Mouse (Mus musculus) heart, embryonic 15.5 days (tissue): Measurements from ENCODE around the gene Tmem212. TPM values are rescaled to one million over a fixed set of nuclear protein-coding genes. Genes with fewer than 3 reads are reported as not detected.

ENCODE experiments used
- ATAC-seq: fragments of 200-750 bp; cut with Nextera tagmentation; replicated peaks from 2 replicates; pipeline ENCODE4 v1.8.0; 2017; ENCODE audit warnings: low read depth, moderate TSS enrichment; ENCODE audit not compliant: insufficient number of reproducible peaks, insufficient read depth, low FRiP score
- H3K27ac ChIP-seq: fragments of 300-500 bp; sonication (generic); 2 replicates; pipeline ENCODE4 v1.5.1; 2015; ENCODE audit warnings: mild to moderate bottlenecking, inconsistent platforms
- H3K27me3 ChIP-seq: fragments of 300-500 bp; sonication (generic); 2 replicates; pipeline ENCODE4 v1.6.1; 2015; ENCODE audit warnings: inconsistent platforms
- H3K36me3 ChIP-seq: fragments of 300-500 bp; sonication (generic); 2 replicates; pipeline ENCODE4 v1.6.1; 2015; ENCODE audit warnings: mild to moderate bottlenecking, inconsistent platforms
- H3K4me1 ChIP-seq: fragments of 300-500 bp; sonication (generic); replicated peaks from 2 replicates; pipeline ENCODE4 v1.6.1; 2015; ENCODE audit warnings: inconsistent platforms
- H3K4me2 ChIP-seq: fragments of 300-500 bp; sonication (generic); 2 replicates; pipeline ENCODE4 v1.6.1; 2015; ENCODE audit warnings: inconsistent platforms, mild to moderate bottlenecking, moderate library complexity
- H3K4me3 ChIP-seq: fragments of 300-500 bp; sonication (generic); 2 replicates; pipeline ENCODE4 v1.5.1; 2015; ENCODE audit warnings: mild to moderate bottlenecking, inconsistent platforms
- H3K9ac ChIP-seq: fragments of 300-500 bp; sonication (generic); 2 replicates; pipeline ENCODE4 v1.6.1; 2015; ENCODE audit warnings: mild to moderate bottlenecking, inconsistent platforms
- H3K9me3 ChIP-seq: fragments of 300-500 bp; sonication (generic); replicated peaks from 2 replicates; pipeline ENCODE4 v1.6.1; 2016; ENCODE audit warnings: inconsistent platforms
- WGBS: fragments of 180-500 bp; shearing (Covaris S2); methylation state at CpG from one replicate; pipeline ENCODE4 v1.1.7; 2015; ENCODE audit warnings: mixed read lengths; 5-methylcytosine and 5-hydroxymethylcytosine counted together
- polyA plus RNA-seq: library from polyadenylated mRNA; unstranded; fragments of >200 nt; fragmentation: Nextera tagmentation; extraction: Ambion mirVana; gene quantifications from 2 replicates; pipeline ENCODE4 v1.2.1, GENCODE M21; 2015

Tmem212 gene
- polyA plus RNA-seq, 1 experiment from 2014 or later: not detected

GRCm38 (mm10) chr3:27861601-27862000 is 34.6 kb downstream of the Tmem212 start:
- H3K9me3 ChIP-seq: no peaks in the 10 kb centered on the region
- H3K27ac ChIP-seq: peak overlapping the region; percentile 89
- no peak overlapping the region for H3K4me2 ChIP-seq
- H3K4me1 ChIP-seq: peaks cover 56% of the 10 kb centered on the region
- WGBS: 35% methylated on average over 6 of the region's 6 CpGs
- H3K36me3 ChIP-seq: no peaks in the 10 kb centered on the region
- H3K9ac ChIP-seq: no peak overlapping the region
- H3K27me3 ChIP-seq: no peaks in the 10 kb centered on the region
- H3K4me3 ChIP-seq: no peak overlapping the region
- peak; percentile 48; the same call in 1 of the 2 replicates for ATAC-seq

GRCm38 (mm10) chr3:27861086-27861485 is 35.1 kb downstream of the Tmem212 start:
- 65% methylated on average over 6 of the region's 6 CpGs for WGBS

GRCm38 (mm10) chr3:27859161-27859561 is 37.0 kb downstream of the Tmem212 start:
- H3K4me1 ChIP-seq: peaks cover 61% of the 10 kb centered on the region
- WGBS: 3% methylated on average over 5 of the region's 5 CpGs
- peak overlapping the region; percentile 55 for H3K4me2 ChIP-seq
- peak overlapping the region; percentile 27 for H3K4me3 ChIP-seq
- peak; percentile 39 for ATAC-seq
- H3K36me3 ChIP-seq: no peaks in the 10 kb centered on the region
- H3K27me3 ChIP-seq: no peaks in the 10 kb centered on the region
- H3K9me3 ChIP-seq: no peaks in the 10 kb centered on the region
- no peak overlapping the region for H3K9ac ChIP-seq
- H3K27ac ChIP-seq: peak overlapping the region; percentile 86

More at GRCm38 (mm10) chr3:27861086-27861485, 35.1 kb downstream of the Tmem212 start:
- peaks cover 56% of the 10 kb centered on the region for H3K4me1 ChIP-seq
- peak overlapping the region; percentile 89 for H3K27ac ChIP-seq
- ATAC-seq: no peak
- H3K4me2 ChIP-seq: no peak overlapping the region
- no peaks in the 10 kb centered on the region for H3K36me3 ChIP-seq
- H3K9ac ChIP-seq: no peak overlapping the region
- no peaks in the 10 kb centered on the region for H3K27me3 ChIP-seq
- H3K4me3 ChIP-seq: no peak overlapping the region
- no peaks in the 10 kb centered on the region for H3K9me3 ChIP-seq

- H3K27me3 ChIP-seq: no peaks in the 10 kb centered on the region
- peak overlapping the region; percentile 86 for H3K27ac ChIP-seq
- H3K9ac ChIP-seq: no peak overlapping the region
- 34% methylated on average over 5 of the region's 5 CpGs for WGBS
- H3K4me1 ChIP-seq: peaks cover 58% of the 10 kb centered on the region
- peak overlapping the region; percentile 55 for H3K4me2 ChIP-seq
- no peak for ATAC-seq
- H3K36me3 ChIP-seq: no peaks in the 10 kb centered on the region
- H3K4me3 ChIP-seq: peak overlapping the region; percentile 27; the same call in 1 of the 2 replicates
- no peaks in the 10 kb centered on the region for H3K9me3 ChIP-seq
Observed at GRCm38 (mm10) chr3:27858441-27859115, 37.6 kb downstream of the Tmem212 start.

DNA sequence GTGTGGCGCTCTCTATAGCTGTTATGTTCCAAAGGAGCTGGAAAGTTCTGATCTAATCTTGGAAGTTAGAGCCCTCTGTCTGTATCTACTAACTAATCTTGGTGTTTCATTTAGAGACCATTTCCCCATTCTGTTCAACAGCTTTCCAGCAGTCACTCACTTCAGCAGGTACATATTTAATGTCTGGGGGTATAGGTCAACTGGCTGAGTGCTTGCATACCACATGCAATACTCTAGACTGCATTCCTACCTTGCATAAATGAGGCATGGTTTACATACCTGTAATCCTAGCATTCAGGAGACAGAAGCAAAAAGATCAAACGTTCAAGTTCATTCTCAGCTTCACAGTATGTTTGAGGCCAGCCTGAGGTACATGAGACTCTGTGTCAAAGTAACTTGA is 39.9 kb downstream of the Tmem212 start:
- 77% methylated on average over 2 of the region's 2 CpGs for WGBS
- H3K4me1 ChIP-seq: peaks cover 37% of the 10 kb centered on the region
- H3K9ac ChIP-seq: no peak overlapping the region
- no peak for ATAC-seq
- H3K27ac ChIP-seq: no peak overlapping the region
- H3K4me3 ChIP-seq: no peak overlapping the region
- no peak overlapping the region for H3K4me2 ChIP-seq
- H3K27me3 ChIP-seq: no peaks in the 10 kb centered on the region
- no peaks in the 10 kb centered on the region; the same call in 1 of the 2 replicates for H3K9me3 ChIP-seq
- H3K36me3 ChIP-seq: no peaks in the 10 kb centered on the region

DNA sequence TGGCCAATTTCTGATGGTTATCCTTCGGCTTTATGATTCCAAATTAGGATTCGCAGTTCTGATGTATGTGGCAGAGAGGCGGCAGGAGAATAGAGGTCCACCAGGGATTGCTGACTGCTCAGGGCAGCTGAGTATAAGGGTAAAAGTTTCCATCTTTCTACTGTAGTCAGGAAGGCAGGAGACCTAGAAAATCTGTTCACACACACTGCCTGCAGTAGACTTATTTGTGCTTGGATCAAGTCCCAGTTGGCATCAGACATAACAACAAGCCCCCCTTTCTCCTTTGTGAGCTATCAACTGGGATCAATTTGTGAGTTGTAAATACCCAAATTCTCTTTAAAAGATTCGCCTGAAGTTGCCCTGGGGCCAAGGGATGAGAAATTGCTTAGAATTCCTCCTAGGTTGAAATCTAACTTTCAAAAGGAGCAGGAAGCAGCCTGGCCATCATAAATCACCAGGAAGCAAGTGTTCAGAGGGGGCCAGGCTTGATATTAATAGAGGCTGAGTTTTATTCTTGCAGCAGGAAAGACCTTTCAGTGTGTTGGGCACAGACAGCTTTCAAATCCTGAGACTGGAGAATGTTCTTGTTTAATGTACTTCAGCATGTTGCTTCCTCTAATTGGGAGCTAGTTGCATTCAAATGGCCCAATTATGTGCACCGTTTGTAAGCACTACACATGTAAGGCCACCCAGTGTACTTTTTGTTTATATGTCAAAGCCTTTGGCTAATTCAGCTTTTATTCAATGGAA is 41.6 kb downstream of the Tmem212 start:
- no peak overlapping the region for H3K4me3 ChIP-seq
- no peaks in the 10 kb centered on the region for H3K36me3 ChIP-seq
- no peaks in the 10 kb centered on the region for H3K27me3 ChIP-seq
- peaks cover 23% of the 10 kb centered on the region for H3K4me1 ChIP-seq
- no peak overlapping the region for H3K27ac ChIP-seq
- WGBS: 77% methylated on average over 5 of the region's 5 CpGs
- no peak overlapping the region for H3K4me2 ChIP-seq
- no peaks in the 10 kb centered on the region; the same call in 1 of the 2 replicates for H3K9me3 ChIP-seq
- H3K9ac ChIP-seq: no peak overlapping the region
- ATAC-seq: no peak

DNA sequence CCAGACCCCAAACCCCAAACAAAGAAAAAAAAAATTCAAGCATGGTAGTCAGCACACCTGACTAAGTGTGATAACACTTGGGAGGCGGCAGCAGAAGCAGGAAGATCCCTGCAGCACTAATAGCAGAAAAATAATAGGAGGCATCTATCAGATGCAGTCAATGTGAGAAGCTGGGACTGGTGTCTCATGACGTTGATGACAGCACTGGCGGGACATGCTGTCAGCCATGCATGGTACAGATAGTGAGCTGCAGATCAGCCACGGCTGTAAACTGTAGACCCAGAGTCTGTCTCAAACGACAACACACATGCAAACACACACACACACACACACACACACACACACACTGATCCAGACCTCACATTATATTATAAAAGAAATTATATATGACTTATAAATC is 52.9 kb downstream of the Tmem212 start:
- H3K4me2 ChIP-seq: no peak overlapping the region
- 52% methylated on average over 5 of the region's 5 CpGs for WGBS
- H3K36me3 ChIP-seq: no peaks in the 10 kb centered on the region
- ATAC-seq: no peak
- no peak overlapping the region for H3K4me3 ChIP-seq
- no peak overlapping the region for H3K9ac ChIP-seq
- no peaks in the 10 kb centered on the region for H3K9me3 ChIP-seq
- no peak overlapping the region for H3K27ac ChIP-seq
- no peaks in the 10 kb centered on the region for H3K27me3 ChIP-seq
- H3K4me1 ChIP-seq: peaks cover 13% of the 10 kb centered on the region

DNA sequence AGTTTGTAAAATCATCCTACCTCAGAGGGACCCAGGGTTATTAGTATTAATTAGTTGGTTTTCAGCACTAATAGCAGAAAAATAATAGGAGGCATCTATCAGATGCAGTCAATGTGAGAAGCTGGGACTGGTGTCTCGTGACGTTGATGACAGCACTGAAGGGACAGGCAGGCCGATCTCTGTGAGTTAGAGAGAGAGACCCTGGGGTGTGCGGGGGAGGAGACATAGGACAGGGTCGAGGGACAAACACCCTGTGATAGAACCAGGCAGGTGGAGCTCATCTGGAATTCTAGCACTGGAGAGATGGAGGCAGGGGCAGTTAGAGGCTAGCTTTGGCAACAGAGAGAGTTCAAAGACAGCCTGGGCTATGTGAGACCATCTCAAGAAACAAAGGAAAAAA is 53.3 kb downstream of the Tmem212 start:
- WGBS: 52% methylated on average over 5 of the region's 5 CpGs
- Histone ChIP-seq H3K36me3 (no peaks in the 10 kb centered on the region), H3K9ac (no peak overlapping the region), H3K27me3 (no peaks in the 10 kb centered on the region), H3K9me3 (no peaks in the 10 kb centered on the region), H3K4me2 (no peak overlapping the region), H3K4me1 (peaks cover 13% of the 10 kb centered on the region), H3K27ac (no peak overlapping the region), H3K4me3 (no peak overlapping the region)
- ATAC-seq: no peak

DNA sequence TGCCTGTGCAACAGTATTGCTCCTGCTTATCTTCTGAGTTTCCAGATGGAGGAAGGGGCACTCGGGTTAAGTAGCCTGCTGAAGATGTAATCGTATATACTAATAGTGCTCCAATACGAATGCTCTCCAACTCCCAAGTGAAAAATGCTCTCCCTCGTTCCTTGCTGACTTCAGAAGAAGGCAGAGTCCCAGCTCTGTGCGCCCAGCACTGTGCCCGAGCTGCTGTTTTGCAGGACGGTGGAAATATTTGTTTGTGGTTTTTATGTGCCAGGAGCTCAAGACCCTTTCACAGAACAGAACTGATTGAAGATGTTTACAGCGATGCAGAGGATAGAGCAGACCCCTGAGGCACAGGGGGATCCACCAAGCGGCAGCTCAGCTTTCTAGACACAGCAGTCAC is 55.9 kb downstream of the Tmem212 start:
- Histone ChIP-seq H3K27ac (peak overlapping the region; percentile 27; the same call in 1 of the 2 replicates), H3K9me3 (no peaks in the 10 kb centered on the region), H3K4me1 (peaks cover 13% of the 10 kb centered on the region), H3K9ac (no peak overlapping the region), H3K4me3 (peak overlapping the region; percentile 26), H3K27me3 (no peaks in the 10 kb centered on the region), H3K36me3 (no peaks in the 10 kb centered on the region), H3K4me2 (peak overlapping the region; percentile 54)
- 33% methylated on average over 9 of the region's 9 CpGs for WGBS
- ATAC-seq: no peak

- Histone ChIP-seq H3K4me2 (peak overlapping the region; percentile 54), H3K9ac (no peak overlapping the region), H3K4me1 (peaks cover 13% of the 10 kb centered on the region), H3K9me3 (no peaks in the 10 kb centered on the region), H3K4me3 (peak overlapping the region; percentile 26), H3K27me3 (no peaks in the 10 kb centered on the region), H3K36me3 (no peaks in the 10 kb centered on the region), H3K27ac (peak overlapping the region; percentile 27; the same call in 1 of the 2 replicates)
- ATAC-seq: no peak
- 32% methylated on average over 3 of the region's 3 CpGs for WGBS
Observed at GRCm38 (mm10) chr3:27839795-27840194, 56.4 kb downstream of the Tmem212 start.

- ATAC-seq: no peak
- Histone ChIP-seq H3K27me3 (no peaks in the 10 kb centered on the region), H3K4me3 (no peak overlapping the region), H3K4me2 (no peak overlapping the region), H3K4me1 (peaks cover 13% of the 10 kb centered on the region), H3K27ac (no peak overlapping the region), H3K9ac (no peak overlapping the region), H3K9me3 (no peaks in the 10 kb centered on the region), H3K36me3 (no peaks in the 10 kb centered on the region)
- 43% methylated on average over 9 of the region's 9 CpGs for WGBS
Observed at GRCm38 (mm10) chr3:27839231-27839630, 56.9 kb downstream of the Tmem212 start.
